Mouse (Mus musculus) urinary bladder, adult 2 months (tissue): ENCODE measurements around the gene Txnl4b. TPM values are rescaled to one million over a fixed set of nuclear protein-coding genes. Genes with fewer than 3 reads are reported as not detected.

ENCODE experiments used
- DNase-seq: peaks from one replicate; pipeline ENCODE4 v3.0.0; 2022; ENCODE audit warnings: low spot score
- polyA plus RNA-seq: library from polyadenylated mRNA; depleted of rRNA; stranded (reverse); fragments of >200 nt; gene quantifications from 2 replicates; pipeline ENCODE4 v1.2.3, GENCODE M21; 2012; rRNA removed

The Txnl4b gene
- polyA plus RNA-seq, 1 experiment: 3.1 TPM

GRCm38 (mm10) chr8:109595854-109596253 lies 30.2 kb downstream of the Txnl4b start:
- DNase-seq: peak; percentile 45

GRCm38 (mm10) chr8:109606725-109607124 lies 41.0 kb downstream of the Txnl4b start:
- DNase-seq: no peak

GRCm38 (mm10) chr8:109607650-109608049 lies 42.0 kb downstream of the Txnl4b start:
- DNase-seq: no peak

- DNase-seq: peak; percentile 91
Observed at GRCm38 (mm10) chr8:109608271-109609152, 42.8 kb downstream of the Txnl4b start, which contains the start of gene Dhodh. Gene Dhodh (minus strand): TSS chr8:109608673.

GRCm38 (mm10) chr8:109609153-109609502 lies 43.4 kb downstream of the Txnl4b start:
- no peak for DNase-seq

GRCm38 (mm10) chr8:109614243-109615210 lies 48.8 kb downstream of the Txnl4b start, which contains the start of gene Pkd1l3:
Gene Pkd1l3 (plus strand): TSS chr8:109614517.
- DNase-seq: no peak

- DNase-seq: no peak
Observed at GRCm38 (mm10) chr8:109615569-109615968, 49.9 kb downstream of the Txnl4b start.

Other genes starting within 250 kb of the Txnl4b start
- 0.04 TPM in 2 replicates for gene Pmfbp1, start 71.9 kb upstream of the Txnl4b start, polyA plus RNA-seq
- gene Dhx38, start within 50 bp of the Txnl4b start, polyA plus RNA-seq: 9.9 and 14.1 TPM in 2 replicates
- 20.1 and 32.2 TPM in 2 replicates for gene Hp, start 13.3 kb downstream of the Txnl4b start, polyA plus RNA-seq
- 20.6 and 26.5 TPM in 2 replicates for gene Dhodh, start 42.8 kb downstream of the Txnl4b start, polyA plus RNA-seq
- gene Pkd1l3, start 48.6 kb downstream of the Txnl4b start, polyA plus RNA-seq: 0.04 and 0.10 TPM in 2 replicates
- gene Ist1, start 127.4 kb downstream of the Txnl4b start, polyA plus RNA-seq: 84.2 and 98.4 TPM in 2 replicates
- gene Zfp821, start 139.7 kb downstream of the Txnl4b start, polyA plus RNA-seq: 13.4 and 15.2 TPM in 2 replicates
- gene Atxn1l, start 171.8 kb downstream of the Txnl4b start, polyA plus RNA-seq: 11.3 and 13.7 TPM in 2 replicates
- 58.7 TPM in 2 replicates for gene Ap1g1, start 212.7 kb downstream of the Txnl4b start, polyA plus RNA-seq